Mouse (Mus musculus) kidney, adult 11 months (tissue): ENCODE measurements around the gene Ranbp9.

Experiments
- DNase-seq: peaks from one replicate; pipeline ENCODE4 v3.0.0; 2022

The Ranbp9 gene

DNA sequence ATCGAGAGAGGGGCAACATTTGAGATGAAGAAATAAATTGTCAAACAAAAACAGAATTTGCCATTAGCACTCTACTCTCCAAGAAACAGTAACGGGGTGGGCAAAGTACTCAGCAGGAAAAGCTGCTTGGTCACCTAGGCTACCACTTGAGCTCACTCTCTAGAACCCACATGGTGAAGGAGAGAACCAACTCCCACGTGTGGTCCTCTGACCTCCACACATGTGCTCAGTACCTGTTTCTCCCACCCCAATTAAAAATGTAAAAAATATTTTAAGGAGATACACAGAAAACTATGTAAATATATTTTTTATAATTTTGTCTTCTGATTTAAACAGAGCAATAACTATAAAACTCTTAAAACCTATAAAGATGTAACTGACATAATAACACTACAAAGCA, 33.4 kb downstream of the Ranbp9 start:
- no peak for DNase-seq

DNA sequence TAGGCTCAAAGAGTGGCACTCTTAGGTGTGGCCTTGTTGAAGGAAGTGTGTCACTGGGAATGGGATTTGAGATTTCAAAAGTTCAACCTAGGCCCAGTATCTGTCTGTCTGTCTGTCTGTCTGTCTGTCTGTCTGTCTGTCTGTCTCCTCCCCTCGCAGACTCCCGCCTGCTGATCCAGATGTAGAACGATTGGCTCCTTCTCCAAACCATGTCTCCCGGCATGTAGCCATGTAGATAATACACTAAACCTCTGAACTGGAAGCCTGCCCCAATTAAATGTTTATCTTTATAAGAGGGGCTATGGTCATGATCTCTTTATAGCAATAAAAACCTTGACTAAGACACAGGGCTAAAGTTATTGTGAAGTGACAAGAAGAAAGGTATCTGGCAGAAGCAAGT, 35.3 kb downstream of the Ranbp9 start:
- DNase-seq = no peak

DNA sequence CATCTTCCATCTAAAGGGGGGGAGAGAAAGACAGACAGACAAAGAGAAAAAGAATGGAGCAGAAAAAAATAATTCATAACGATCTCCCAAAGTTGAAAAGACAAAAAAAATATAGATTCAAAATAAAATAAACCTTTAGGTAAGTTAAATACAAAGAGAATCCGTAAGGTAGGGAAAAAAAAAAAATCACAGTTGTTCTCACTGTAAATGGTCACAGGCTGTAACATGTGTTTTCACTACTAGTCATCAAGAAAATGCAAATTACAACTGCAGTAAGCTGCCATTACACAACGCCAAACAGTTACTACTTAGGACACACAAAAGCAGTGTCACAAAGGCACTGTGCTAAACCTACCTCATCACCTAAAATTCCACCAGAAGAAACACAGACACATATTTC, 36.4 kb downstream of the Ranbp9 start:
- DNase-seq = no peak

DNA sequence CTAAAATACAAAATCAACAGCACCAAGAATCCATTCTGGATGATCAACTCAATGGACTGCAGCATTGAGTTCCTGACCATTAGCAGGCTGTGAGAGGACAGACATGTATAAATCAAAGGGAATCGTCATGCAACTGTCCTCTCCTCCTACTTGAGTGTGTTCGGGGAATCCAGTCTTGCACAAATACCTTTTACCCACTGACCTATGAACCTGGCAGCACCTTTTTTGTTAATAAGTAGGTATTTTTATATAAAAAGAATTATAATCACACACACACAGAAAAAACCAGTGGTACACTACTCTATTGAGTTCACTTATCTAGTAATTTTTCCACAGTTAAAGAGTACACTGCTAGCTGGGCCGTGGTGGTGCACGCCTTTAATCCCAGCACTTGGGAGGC, 37.4 kb downstream of the Ranbp9 start:
- DNase-seq = no peak

DNA sequence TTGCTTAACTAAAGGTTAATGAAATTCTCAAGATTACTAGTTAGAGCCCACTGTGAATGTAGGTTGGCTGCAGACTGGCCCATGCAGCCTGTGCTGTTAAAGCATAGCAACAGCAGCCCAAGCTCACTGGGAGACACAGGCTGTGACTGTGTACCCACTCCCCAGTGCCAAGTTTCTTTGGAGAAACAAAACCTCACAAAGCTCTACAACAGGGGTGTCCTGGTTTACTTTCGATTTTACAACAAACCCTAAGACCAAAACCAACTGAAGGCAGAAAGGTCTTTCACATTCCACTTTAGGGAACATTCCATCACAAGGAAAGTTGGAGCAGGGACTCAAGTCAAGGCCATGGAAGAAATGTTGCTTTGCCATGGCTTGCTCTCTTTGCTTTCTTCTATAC, 38.5 kb downstream of the Ranbp9 start:
- no peak for DNase-seq

DNA sequence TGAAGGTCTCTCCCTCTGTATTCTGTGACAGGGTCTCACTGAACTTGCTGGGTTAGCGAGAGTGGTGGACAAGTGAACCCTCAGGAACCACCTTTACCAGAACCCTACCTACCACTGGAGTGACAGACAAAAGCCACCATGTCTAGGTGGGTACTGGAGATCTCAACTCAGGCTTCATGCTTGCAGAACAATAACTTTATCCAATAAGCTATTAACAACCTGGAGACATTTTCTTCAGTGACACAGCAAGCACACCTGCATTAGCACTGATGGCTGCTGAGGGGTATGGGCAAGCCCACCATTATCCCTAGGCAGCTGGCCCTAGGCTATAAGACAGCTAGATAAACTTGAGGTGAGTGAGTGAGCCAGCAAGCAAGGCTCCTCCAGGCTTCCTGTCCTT, 40.7 kb downstream of the Ranbp9 start:
- no peak for DNase-seq

DNA sequence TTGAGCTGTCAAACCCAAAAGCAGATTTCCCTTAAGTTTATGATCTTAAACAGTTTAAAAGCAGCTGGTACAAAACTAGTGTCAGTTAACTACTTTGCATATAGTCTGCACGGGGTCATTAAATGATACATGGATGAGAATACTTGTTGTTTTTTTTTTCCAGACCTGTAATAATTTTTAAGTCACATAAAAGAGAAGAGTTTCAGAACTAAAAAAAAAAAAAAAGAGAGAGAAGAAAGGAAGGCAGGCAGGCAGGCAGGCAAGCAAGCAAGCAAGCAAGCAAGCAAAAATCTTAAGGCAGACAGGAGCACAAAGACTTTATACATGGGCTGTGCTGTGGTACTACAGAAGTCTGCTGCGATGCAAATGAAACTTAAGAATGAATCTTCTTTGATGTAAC, 47.7 kb downstream of the Ranbp9 start:
- no peak for DNase-seq

DNA sequence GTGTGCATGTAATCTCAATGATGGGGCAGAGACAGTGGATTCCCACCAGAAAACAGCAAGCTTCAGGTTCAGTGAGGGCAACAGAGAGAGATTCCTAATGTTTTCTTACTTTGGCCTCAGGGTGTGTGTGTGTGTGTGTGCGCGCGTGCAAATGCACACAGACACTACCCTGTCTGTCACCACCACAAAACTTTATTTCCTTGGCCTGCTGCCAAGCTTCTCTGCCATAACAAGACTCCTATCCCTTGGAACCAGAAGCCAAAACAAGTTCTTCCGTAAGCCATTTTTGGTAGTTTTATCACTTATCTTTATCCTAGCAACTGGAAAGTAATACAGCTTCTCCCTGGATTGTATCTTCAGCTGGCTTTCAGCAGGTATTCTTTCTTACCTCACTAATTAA, 52.6 kb downstream of the Ranbp9 start:
- no peak for DNase-seq

DNA sequence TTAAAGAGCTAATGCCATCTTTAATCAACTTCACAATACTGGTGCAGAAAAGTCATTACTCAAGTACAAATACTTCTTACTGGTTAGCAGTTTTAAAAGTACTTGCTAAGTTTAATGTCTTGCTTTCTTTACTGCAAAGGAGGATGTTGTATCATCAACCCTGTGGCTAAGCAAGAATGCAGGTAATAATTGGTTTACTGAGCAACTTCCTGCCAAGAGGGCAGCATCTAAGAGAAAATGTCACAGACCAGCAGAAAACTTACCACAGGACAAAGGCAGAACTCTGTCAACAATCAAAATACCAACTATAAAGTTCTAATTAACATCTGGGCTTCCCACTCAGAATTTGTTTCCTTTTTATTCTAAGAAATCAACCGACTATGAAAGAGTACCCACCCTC, 65.8 kb downstream of the Ranbp9 start:
- no peak for DNase-seq

DNA sequence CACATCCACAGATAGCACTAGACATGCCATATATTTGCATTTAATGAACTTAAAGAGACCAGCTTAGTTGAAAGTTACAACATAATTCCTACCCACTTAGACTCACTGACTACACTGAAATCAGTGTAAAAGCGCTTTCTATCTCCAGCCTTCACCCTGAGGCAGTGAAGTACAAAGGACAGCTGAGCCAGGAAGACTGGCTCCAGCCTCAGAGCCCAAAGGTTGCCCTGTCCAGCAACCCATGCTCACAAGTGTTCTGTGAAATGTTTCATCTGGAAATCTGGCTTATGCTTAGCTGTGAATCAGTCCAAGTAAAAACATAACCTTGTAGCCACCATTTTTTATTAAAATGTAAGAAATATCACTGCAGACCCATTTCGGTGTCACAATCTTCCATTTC, 67.5 kb downstream of the Ranbp9 start:
- no peak for DNase-seq

DNA sequence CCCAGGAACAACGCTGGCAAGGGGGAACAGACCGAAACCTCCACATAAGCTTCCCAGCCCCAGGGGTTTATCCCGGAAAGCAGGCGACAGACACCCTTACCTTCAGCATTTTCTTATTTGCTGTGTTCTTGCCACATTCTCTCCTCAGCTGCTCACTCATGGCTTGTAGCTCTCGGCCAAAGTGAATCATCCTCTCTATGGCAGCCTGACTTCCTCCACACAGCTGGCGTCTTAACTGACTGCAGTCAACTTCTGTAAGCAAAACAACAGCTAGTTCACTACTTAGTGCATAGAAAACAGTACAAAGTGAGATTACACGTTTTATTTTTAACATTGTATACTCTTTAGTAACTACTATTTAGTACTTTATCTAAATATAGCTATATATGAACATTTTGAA, 68.8 kb downstream of the Ranbp9 start:
- no peak for DNase-seq

DNA sequence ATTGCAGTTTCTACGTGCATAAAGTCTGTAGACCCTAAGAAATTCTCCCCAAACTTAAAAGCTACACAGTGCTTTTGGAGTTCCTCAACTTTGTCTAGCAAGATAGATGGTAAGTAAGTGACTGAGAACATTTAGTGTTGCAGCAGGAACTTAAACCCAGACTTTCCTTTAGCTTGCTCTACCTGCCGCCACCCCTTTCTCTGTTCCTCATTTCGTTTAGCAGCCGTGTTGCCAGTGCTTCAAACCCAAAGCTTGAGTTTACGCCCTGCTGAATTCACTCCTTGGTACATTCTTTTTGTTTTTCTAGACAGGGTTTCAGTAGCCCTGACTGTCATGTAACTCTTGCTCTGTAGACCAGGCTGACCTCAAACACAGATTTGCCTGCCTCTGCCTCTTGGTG, 81.5 kb downstream of the Ranbp9 start:
- no peak for DNase-seq

DNA sequence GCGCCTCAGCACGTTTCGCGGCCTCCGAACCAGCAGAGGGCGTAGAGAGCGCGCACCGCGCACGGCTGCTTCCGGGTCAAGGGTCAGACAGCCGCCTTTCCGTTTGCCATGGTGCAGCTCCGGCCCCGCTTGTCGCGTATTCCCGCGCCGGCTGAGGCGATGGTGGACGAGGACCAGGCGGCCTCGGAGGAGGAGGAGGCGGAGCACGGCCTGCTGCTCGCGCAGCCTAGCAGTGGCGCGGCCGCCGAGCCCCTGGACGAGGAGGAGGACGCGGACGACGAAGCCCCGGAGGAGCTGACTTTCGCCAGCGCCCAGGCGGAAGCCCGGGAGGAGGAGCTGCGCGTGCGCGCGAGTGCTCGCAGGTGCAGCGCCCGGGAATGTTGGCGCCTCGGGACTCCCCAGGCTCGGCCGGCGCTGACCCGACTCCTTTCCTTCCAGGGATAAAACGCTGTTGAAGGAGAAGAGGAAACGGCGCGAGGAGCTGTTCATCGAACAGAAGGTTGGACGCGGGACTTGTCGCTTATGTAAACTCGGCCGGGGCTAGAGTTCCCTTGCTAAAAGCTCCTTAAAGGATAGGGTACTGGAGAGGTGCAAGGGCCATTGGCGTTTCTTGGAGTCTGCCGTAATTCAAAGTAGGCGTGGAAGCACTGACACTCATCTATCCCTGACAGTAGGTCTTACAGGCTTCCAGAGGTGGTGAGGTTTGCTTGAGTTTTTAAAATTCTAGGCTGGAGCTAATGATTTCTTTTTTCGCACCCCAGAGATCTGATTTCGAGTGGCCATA, 82.6 kb downstream of the Ranbp9 start, which contains the start of gene Nol7:
Gene Nol7, plus strand, starts transcription at position 94 of the 784 bp plus-strand sequence.
- peak; percentile 92 for DNase-seq

DNA sequence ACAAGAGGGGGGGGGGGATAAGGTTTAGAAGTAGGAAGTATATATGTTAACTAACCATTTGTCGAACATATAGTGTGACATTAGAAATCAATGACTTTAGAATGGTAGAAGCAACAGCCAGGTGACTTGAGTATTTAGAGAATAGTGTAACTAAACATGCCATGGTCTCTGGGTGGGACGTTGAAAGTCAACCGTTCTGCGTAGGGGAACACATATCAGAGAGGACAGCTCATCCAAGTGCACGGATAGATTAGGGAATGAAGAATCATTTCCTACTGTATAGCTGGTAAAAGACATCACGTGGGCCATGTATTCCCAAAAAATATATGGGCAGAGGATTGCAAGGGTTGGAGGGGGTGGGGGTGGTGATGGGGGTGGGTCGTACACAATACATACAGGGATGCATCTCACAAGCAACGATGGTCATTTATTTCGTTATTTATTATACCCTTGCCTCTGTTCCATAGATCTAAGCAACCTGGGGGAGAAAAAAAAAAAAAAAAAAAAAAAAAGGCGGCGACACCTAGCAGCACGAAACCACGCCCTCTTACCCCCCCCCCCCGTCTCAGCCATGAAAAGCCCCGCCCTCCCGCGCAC, 83.3 kb downstream of the Ranbp9 start:
- no peak for DNase-seq

DNA sequence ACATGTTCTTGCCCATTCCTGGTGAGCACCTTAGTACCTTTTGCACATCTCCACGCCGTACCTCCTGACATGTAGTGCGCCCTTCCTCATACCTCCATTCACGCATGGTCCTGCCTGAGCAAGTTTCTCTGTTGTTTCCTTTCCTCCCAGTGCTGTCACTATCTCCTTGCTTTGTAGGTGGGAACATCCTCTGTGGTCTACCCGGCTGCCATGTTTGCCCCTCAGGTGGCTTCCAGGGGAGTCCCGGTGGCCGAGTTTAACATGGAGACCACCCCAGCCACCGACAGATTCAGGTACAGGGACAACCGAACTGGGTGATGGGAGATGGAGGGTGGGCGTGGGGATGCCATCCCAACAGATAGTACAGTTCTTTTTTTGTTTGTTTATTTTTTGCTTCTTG, 95.8 kb downstream of the Ranbp9 start:
- DNase-seq = no peak

DNA sequence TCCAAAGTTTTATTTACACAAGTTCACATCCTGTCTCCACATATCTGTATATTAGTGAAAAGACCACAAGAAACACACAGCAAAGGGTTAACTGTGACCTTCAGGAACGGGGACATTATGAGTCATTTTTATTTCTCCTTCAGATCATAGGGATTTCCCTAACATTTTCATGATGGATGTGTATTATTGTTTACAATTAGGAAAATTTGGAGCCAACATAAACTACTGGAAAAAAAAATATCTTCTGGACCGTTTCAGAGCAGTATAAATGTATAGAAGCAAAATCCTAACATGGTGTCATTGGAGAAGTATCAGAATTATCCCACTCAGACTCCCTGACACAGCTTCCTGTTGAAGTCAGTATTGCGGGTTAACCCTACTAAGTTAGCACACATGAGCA, 101.1 kb downstream of the Ranbp9 start:
- no peak for DNase-seq

DNA sequence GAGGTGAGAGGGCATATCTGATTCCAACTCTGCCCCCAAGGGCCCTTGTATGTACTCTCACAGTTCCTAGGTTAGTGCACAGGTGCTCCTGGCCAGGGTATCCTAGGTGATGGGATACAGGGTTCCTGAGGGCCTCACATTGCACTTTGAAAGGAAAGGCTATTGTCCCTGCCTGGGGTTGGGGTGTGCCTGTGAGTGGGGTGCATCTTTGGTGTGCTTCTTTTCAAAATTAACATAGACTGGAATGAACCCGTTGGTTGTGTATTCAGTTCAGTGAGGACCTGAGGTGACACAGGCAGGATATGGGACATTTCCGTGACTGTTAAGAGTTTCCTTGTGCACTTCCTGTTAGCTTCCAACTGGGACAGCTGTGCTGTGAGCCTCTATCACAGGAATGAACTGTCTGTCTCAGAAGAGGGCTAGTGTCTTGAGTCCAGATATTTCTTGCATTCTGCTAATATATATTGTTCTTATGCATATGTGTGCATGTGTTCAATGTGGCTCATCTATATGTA, 106.1 kb downstream of the Ranbp9 start:
- no peak for DNase-seq

DNA sequence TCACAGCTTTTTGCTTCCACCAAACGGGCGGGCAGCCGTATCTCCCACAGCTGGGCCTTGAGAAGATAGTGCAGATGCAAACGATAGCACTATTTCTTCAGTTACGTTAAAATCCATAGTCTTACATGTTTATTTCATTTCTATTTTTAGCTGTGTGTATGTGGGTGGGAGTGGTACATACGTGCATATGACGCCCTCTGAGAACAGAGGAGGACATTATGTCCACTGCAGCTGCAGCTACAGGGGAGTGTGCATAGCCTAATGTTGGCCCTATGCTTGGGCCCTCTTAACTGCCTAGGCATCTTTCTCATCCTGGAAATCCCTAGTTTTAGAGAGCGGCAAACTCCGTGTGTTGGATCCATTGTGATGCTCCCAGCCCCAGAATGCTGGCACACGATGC, 106.9 kb downstream of the Ranbp9 start:
- DNase-seq = no peak

DNA sequence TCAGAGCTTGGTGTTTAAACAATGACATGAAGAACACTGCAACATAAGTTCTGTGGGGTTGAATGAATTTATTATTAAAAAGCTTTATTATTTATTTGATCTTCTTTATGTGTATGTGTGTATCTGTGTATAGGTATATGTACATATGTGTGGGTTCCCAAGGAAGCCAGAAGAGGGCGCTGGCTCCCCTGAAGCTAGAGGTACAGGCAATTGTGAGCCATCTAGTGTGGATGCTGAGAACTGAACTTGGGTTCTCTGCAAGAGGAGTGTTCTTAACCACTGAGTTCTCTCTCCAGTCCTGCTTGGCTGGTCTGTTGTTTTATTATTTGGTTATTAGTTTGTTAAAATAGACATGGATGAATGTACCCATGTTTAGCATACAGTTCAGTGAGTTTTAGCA, 108.2 kb downstream of the Ranbp9 start:
- no peak for DNase-seq

DNA sequence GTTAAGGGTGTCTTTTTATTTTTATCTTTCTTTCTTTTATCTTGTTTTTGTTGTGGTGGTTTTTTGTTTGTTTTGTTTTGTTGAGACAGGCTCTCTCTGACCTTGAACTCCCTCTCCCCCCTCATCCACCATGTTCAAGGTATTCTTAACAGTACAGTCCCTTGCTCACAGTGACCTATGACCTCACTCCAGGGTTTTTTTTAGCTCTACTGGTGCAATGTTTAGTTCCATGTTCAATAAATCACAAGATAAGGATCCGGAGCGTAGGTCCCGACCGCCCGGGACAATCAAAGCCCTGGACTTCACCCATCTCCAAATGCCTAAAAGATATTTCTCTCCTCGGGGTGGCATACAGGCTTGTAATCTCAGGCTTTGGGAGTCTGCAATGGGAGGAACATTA, 111.0 kb downstream of the Ranbp9 start:
- DNase-seq = no peak

DNA sequence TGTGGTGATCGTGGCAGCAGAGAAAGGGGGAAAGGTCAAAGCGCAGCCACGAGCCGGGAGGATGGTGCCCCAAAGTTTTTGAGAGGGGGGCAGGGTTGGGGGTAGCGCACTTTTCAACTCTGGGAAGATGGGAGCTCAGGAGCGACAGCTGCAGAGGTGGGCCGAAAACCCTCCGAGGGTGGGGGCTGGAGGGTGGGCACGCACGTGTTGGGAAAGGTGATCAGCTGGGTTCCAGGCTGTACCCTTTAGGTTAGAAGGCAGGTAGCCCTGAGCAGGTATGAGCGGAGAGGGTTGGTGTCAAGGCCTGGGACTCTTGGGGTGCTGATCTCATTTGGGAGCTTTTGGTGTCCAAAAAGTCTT, 115.3 kb downstream of the Ranbp9 start:
- DNase-seq = no peak

DNA sequence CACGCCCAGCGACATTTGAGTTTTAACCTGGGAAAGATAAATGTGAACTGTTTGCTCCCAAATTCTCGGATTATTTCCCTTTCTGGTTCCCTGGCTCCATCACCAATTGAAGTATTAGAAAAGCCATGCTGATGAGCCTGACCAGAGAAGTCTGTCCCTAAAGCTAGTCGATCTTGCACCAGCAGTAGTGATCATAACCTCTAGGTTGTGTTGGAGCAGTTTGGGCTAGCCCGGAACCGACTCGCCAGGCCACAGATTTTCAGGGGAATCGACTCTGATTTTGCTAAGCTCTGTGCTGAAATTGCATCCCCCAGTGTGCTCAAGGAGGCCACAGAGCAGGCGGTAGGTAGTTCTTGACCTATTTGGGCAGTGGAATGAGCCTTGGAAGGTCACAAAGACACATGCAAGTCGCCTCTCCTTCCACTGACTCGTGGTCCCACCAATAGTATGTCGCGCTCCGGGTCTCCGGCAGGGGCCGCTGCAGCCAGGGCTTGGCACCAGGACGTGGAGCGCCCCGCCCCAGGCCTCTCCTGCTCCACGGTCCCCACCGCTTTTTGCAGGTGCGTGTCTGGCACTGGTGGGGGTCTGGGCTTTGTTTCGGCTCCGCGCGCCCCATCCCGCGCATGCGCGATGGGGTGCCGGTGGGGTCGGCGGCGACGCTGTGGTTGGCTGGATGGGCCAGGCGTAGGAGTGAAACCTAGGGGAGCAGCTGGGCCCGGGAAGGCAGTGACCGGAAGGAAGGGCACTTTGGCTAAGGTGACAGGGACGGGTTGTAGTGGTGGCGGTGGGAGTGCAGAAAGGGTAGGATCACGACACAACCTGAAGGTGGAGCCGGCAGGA, 115.9 kb downstream of the Ranbp9 start, which contains the start of gene Sirt5:
Gene Sirt5, plus strand, starts transcription at position 512 of the 840 bp plus-strand sequence.
- peak; percentile 90 for DNase-seq

DNA sequence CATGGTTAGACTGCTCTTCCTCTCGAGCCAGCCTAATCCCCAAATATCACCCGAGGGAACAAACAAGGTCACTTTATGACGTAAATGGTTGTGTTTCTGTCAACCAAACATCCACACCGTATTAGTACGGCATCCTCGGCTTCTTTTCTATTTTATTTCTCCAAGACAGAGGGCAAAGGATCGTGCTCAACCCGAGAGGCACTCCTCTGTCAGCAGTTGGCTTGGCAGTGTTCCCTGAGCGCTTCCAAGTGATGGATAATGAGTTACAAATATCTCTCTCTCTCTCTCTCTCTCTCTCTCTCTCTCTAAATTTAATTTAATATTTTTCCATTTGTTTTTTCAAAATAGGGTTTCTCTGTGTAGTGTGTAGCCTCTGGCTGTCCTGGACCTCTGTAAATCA, 118.7 kb downstream of the Ranbp9 start:
- no peak for DNase-seq

DNA sequence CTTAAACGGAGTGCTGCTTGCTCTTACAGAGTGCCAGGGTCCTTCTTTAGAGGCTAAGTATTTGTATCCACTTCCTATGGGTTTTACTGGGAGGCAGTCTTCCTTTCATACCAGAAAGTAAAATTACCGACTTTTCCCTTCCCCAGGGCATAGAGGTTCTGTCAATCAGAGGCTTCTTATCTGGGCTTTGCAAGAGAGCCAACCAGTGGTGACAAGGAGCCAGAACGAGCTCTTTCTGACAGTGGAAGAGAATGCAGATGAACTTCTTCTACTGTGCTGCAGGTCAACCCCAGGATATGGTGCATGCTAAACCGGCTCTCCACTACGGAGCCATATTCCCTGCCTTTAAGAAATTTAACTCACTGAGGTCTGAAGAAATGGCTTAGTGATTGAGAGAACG, 120.5 kb downstream of the Ranbp9 start:
- DNase-seq = no peak
